Mouse (Mus musculus): ENCODE measurements around the gene Wee1. TPM values are rescaled to one million over a fixed set of nuclear protein-coding genes. Genes with fewer than 3 reads are reported as not detected.
"Not testable (repeated sequence)": the region's sequence is repeated elsewhere in the genome, so short reads cannot be mapped to it uniquely, and the experiment has no call there.

The Wee1 gene
- polyA plus RNA-seq, 1 experiment, result 4.4 TPM

GRCm38 (mm10) chr7:110097106-110097793, 24.6 kb upstream of the Wee1 start:
- peak overlapping the region; percentile 97 for H3K27ac ChIP-seq (ENCODE audit: insufficient read depth, low read depth, low read length)
- H3K36me3 ChIP-seq (ENCODE audit: control insufficient read depth, insufficient read depth, low read length), result peaks cover 16% of the 10 kb centered on the region
- H3K4me3 ChIP-seq (ENCODE audit: insufficient read depth, low read depth, low read length), result no peak overlapping the region
- H3K4me1 ChIP-seq (ENCODE audit: control insufficient read depth, insufficient read depth, low read length), result peaks cover 27% of the 10 kb centered on the region
- no peak for TF ChIP-seq POLR2A (IDR thresholded peaks at IDR 0.05; ENCODE audit: low read depth, low read length)
- 0 out of 2 replicates have a peak, but pooled peaks have one; percentile 5 for TF ChIP-seq CTCF (conservative IDR thresholded peaks at IDR 0.05; ENCODE audit: insufficient read depth, insufficient read length, low read depth, low read length)
- 21% methylated on average over 7 of the region's 7 CpGs for WGBS
- no peaks in the 10 kb centered on the region for H3K27me3 ChIP-seq (replicated peaks; ENCODE audit: control insufficient read depth, insufficient read depth, low read length)
- DNase-seq, result peak; percentile 90

GRCm38 (mm10) chr7:110100854-110101253, 21.0 kb upstream of the Wee1 start:
- TF ChIP-seq POLR2A (IDR thresholded peaks at IDR 0.05; ENCODE audit: low read depth, low read length), result no peak
- TF ChIP-seq CTCF (conservative IDR thresholded peaks at IDR 0.05; ENCODE audit: insufficient read depth, insufficient read length, low read depth, low read length), result no peak
- Histone ChIP-seq H3K36me3 (ENCODE audit: control insufficient read depth, insufficient read depth, low read length) (peaks cover 1% of the 10 kb centered on the region; the same call in 1 of the 2 replicates), H3K27me3 (replicated peaks; ENCODE audit: control insufficient read depth, insufficient read depth, low read length) (no peaks in the 10 kb centered on the region), H3K27ac (ENCODE audit: insufficient read depth, low read depth, low read length) (peak overlapping the region; percentile 59; the same call in 1 of the 2 replicates), H3K4me3 (ENCODE audit: insufficient read depth, low read depth, low read length) (no peak overlapping the region), H3K4me1 (ENCODE audit: control insufficient read depth, insufficient read depth, low read length) (peaks cover 24% of the 10 kb centered on the region)
- peak; percentile 41 for DNase-seq
- 47% methylated on average over 6 of the region's 6 CpGs for WGBS

DNA sequence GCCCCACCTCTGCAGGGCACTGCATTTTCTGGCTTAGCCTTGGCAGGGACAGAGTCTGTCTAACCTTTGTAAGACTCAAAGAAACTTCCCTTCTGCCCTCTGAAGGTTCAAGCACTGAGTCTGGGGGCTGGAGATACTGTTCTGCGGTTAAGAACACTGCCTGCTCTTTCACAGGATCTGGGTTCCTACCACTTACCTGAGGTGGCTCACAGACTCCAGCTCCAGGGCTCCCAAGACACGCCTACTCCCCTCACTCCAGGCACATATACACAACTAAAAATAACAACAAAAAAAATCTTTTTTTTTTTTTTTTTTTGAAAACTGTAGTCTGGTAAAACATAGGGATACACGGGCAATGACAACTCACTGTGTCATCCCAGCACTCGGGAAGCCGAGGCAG, 20.6 kb upstream of the Wee1 start:
- Histone ChIP-seq H3K27ac (ENCODE audit: insufficient read depth, low read depth, low read length) (no peak overlapping the region), H3K4me1 (ENCODE audit: control insufficient read depth, insufficient read depth, low read length) (peaks cover 21% of the 10 kb centered on the region), H3K4me3 (ENCODE audit: insufficient read depth, low read depth, low read length) (no peak overlapping the region), H3K27me3 (replicated peaks; ENCODE audit: control insufficient read depth, insufficient read depth, low read length) (no peaks in the 10 kb centered on the region), H3K36me3 (ENCODE audit: control insufficient read depth, insufficient read depth, low read length) (no peaks in the 10 kb centered on the region)
- DNase-seq, result no peak
- WGBS, result 82% methylated on average over 5 of the region's 5 CpGs
- TF ChIP-seq CTCF (conservative IDR thresholded peaks at IDR 0.05; ENCODE audit: insufficient read depth, insufficient read length, low read depth, low read length) (no peak), POLR2A (IDR thresholded peaks at IDR 0.05; ENCODE audit: low read depth, low read length) (no peak)

GRCm38 (mm10) chr7:110105041-110105440, 16.8 kb upstream of the Wee1 start:
- Histone ChIP-seq H3K27me3 (replicated peaks; ENCODE audit: control insufficient read depth, insufficient read depth, low read length) (no peaks in the 10 kb centered on the region), H3K27ac (ENCODE audit: insufficient read depth, low read depth, low read length) (peak overlapping the region; percentile 67), H3K4me3 (ENCODE audit: insufficient read depth, low read depth, low read length) (no peak overlapping the region), H3K4me1 (ENCODE audit: control insufficient read depth, insufficient read depth, low read length) (peaks cover 9% of the 10 kb centered on the region), H3K36me3 (ENCODE audit: control insufficient read depth, insufficient read depth, low read length) (no peaks in the 10 kb centered on the region)
- 71% methylated on average over 5 of the region's 5 CpGs for WGBS
- DNase-seq, result peak; percentile 86
- TF ChIP-seq POLR2A (IDR thresholded peaks at IDR 0.05; ENCODE audit: low read depth, low read length) (no peak), CTCF (conservative IDR thresholded peaks at IDR 0.05; ENCODE audit: insufficient read depth, insufficient read length, low read depth, low read length) (no peak)

- WGBS, result 69% methylated on average over 3 of the region's 3 CpGs
- TF ChIP-seq POLR2A (IDR thresholded peaks at IDR 0.05; ENCODE audit: low read depth, low read length) (no peak), CTCF (conservative IDR thresholded peaks at IDR 0.05; ENCODE audit: insufficient read depth, insufficient read length, low read depth, low read length) (no peak)
- H3K36me3 ChIP-seq (ENCODE audit: control insufficient read depth, insufficient read depth, low read length), result no peaks in the 10 kb centered on the region
- no peak for DNase-seq
- H3K4me1 ChIP-seq (ENCODE audit: control insufficient read depth, insufficient read depth, low read length), result peaks cover 9% of the 10 kb centered on the region
- H3K27me3 ChIP-seq (replicated peaks; ENCODE audit: control insufficient read depth, insufficient read depth, low read length), result no peaks in the 10 kb centered on the region
- H3K4me3 ChIP-seq (ENCODE audit: insufficient read depth, low read depth, low read length), result no peak overlapping the region
- no peak overlapping the region for H3K27ac ChIP-seq (ENCODE audit: insufficient read depth, low read depth, low read length)
These were observed 15.2 kb upstream of the Wee1 start for GRCm38 (mm10) chr7:110106633-110107032.

DNA sequence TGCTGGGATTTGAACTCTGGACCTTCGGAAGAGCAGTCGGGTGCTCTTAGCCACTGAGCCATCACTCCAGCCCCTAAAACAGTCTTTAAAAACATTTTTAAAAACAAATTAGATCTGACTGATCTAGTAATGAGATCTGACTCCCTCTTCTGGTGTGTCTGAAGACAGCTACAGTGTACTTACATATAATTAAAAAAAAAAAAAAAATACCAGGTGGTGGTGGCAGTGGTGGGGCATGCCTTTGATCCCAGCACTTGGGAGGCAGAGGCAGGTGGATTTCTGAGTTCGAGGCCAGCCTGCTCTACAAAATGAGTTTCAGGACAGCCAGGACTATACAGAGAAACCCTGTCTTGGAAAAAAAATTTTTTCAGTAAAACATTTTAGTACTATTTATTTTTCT, 13.3 kb upstream of the Wee1 start:
- not testable (repeated sequence) for H3K4me3 ChIP-seq (ENCODE audit: insufficient read depth, low read depth, low read length); H3K4me1 ChIP-seq (ENCODE audit: control insufficient read depth, insufficient read depth, low read length); H3K27ac ChIP-seq (ENCODE audit: insufficient read depth, low read depth, low read length); H3K36me3 ChIP-seq (ENCODE audit: control insufficient read depth, insufficient read depth, low read length); DNase-seq; H3K27me3 ChIP-seq (replicated peaks; ENCODE audit: control insufficient read depth, insufficient read depth, low read length)
- 82% methylated on average over 3 of the region's 3 CpGs for WGBS

- Histone ChIP-seq H3K36me3 (ENCODE audit: control insufficient read depth, insufficient read depth, low read length) (no peaks in the 10 kb centered on the region), H3K27me3 (replicated peaks; ENCODE audit: control insufficient read depth, insufficient read depth, low read length) (no peaks in the 10 kb centered on the region), H3K4me3 (ENCODE audit: insufficient read depth, low read depth, low read length) (no peak overlapping the region), H3K27ac (ENCODE audit: insufficient read depth, low read depth, low read length) (no peak overlapping the region), H3K4me1 (ENCODE audit: control insufficient read depth, insufficient read depth, low read length) (peaks cover 9% of the 10 kb centered on the region)
- DNase-seq, result peak; percentile 47
- TF ChIP-seq POLR2A (IDR thresholded peaks at IDR 0.05; ENCODE audit: low read depth, low read length), result no peak
- TF ChIP-seq CTCF (conservative IDR thresholded peaks at IDR 0.05; ENCODE audit: insufficient read depth, insufficient read length, low read depth, low read length), result no peak
- 13% methylated on average over 11 of the region's 11 CpGs for WGBS
These were observed 12.8 kb upstream of the Wee1 start for GRCm38 (mm10) chr7:110108967-110109610.
